Mouse (Mus musculus): ENCODE measurements at regions not wholly inside any gene's neighbourhood (a gene's known extent, or its start where the extent isn't known, plus 50 kb on each side); places are given as distances from the start of the nearest gene placed in this dataset.

DNA sequence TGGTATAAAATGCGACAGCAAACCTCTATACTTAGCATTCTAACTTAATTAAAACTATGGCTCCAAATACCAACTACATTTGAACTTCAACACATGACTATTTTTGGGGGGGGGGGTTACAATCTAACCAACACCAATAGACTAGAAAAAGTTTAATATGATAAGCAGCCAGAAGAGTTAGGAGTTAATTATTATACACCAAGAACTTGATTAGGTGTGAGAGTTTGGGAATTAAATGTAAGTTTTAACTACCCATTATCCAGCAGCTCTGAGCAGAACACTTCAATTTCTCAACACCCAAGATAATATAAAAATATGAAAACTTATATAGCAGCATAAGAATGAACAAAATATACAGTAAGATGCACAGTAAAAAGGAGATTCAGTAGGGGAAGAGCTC is 59.2 kb upstream of the Rgs17 start:
- TF ChIP-seq CTCF (IDR thresholded peaks at IDR 0.05; ENCODE audit: extremely low read depth, insufficient read depth, insufficient read length, insufficient replicate concordance) (no peak), POLR2A (IDR thresholded peaks at IDR 0.05; ENCODE audit: low read depth, low read length) (no peak)
- DNase-seq (ENCODE audit: low read depth in 1 of 2, low spot score in 2 of 2): no peak
- H3K4me3 ChIP-seq (ENCODE audit: extremely low read depth, insufficient read depth, insufficient read length): no peak overlapping the region
- no peaks in the 10 kb centered on the region for H3K27me3 ChIP-seq (ENCODE audit: control insufficient read depth, insufficient read depth, low read length)
- no peaks in the 10 kb centered on the region for H3K4me1 ChIP-seq (ENCODE audit: control insufficient read depth, insufficient read depth, insufficient read length)
- H3K36me3 ChIP-seq (ENCODE audit: control insufficient read depth, insufficient read depth, low read length): no peaks in the 10 kb centered on the region
- WGBS: 92% methylated on average over 1 of the region's 1 CpGs
- H3K27ac ChIP-seq (ENCODE audit: insufficient read depth, low read length): no peak overlapping the region

DNA sequence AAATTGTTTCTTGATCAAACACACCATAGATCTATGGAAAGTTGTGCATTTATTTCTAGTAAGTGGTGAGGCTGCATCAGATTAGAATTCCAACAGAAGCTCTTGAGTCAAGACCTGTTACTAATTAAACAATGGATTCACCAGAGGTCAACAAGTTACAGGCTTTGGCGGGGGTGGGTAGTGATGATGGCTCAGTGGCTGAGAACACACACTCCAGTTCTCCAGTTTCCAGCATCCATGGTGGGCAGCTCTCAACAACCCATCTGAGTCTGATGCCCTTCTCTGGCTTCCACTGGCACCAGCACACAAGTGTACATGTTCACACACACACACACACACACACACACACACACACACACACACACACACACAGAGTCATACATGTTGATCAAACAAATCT is 56.3 kb upstream of the Rgs17 start:
- no peak for TF ChIP-seq POLR2A (IDR thresholded peaks at IDR 0.05; ENCODE audit: low read depth, low read length)
- no peak for TF ChIP-seq CTCF (IDR thresholded peaks at IDR 0.05; ENCODE audit: extremely low read depth, insufficient read depth, insufficient read length, insufficient replicate concordance)
- H3K36me3 ChIP-seq (ENCODE audit: control insufficient read depth, insufficient read depth, low read length): no peaks in the 10 kb centered on the region
- no peak overlapping the region for H3K4me3 ChIP-seq (ENCODE audit: extremely low read depth, insufficient read depth, insufficient read length)
- H3K27ac ChIP-seq (ENCODE audit: insufficient read depth, low read length): no peak overlapping the region
- 86% methylated on average over 1 of the region's 1 CpGs for WGBS
- no peak for DNase-seq (ENCODE audit: low read depth in 1 of 2, low spot score in 2 of 2)
- H3K4me1 ChIP-seq (ENCODE audit: control insufficient read depth, insufficient read depth, insufficient read length): no peaks in the 10 kb centered on the region
- H3K27me3 ChIP-seq (ENCODE audit: control insufficient read depth, insufficient read depth, low read length): no peaks in the 10 kb centered on the region

Measured in spleen, adult 2 months (tissue).